Mouse (Mus musculus) small intestine, adult 2 months (tissue): ENCODE data around the gene Ugt1a8.
"Not testable (repeated sequence)": the region's sequence is repeated elsewhere in the genome, so short reads cannot be mapped to it uniquely, and the experiment has no call there.

Experiments
- CTCF ChIP-seq: fragments of 200-500 bp; IDR thresholded peaks from 2 replicates; pipeline ENCODE4 v1.5.1; 2012; ENCODE audit warnings: low read depth, mild to moderate bottlenecking, control low read depth, inconsistent platforms, low read length, moderate library complexity, mixed read lengths; ENCODE audit not compliant: insufficient replicate concordance, insufficient read length; ENCODE audit errors: extremely low read depth
- POLR2A ChIP-seq: fragments of 200-500 bp; IDR thresholded peaks from 2 replicates; pipeline ENCODE4 v1.6.1; 2012; ENCODE audit warnings: low read depth, mild to moderate bottlenecking, control low read depth, inconsistent platforms, low read length, moderate library complexity

DNA sequence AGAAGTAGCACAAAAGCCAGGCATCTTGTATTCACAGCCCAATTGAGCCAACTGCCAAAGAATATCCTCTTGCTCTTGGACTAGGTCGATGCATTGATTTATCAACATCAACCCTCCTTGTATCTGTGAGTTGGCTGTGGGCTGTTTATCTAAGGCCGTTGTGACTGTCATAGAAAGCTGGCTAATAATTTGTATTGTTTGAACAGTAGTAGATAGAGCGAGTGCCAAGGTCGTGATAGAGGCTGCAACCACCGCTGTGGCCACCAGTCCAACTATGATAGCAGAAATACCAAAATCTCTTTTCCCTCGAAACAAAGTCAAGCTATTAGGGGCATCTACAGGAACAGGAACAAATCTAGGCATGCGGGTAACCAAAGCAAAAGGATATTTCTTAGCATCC lies 84.6 kb downstream of the Ugt1a8 start:
- not testable (repeated sequence) for TF ChIP-seq CTCF, POLR2A
